Mouse (Mus musculus) bone marrow, adult 2 months (tissue): ENCODE results near the gene Reps2.

ENCODE experiments used
- CTCF ChIP-seq: fragments of 200-500 bp; IDR thresholded peaks from 2 replicates; pipeline ENCODE4 v1.5.1; 2011; ENCODE audit warnings: low read length, control low read depth; ENCODE audit not compliant: control insufficient read depth, insufficient read depth
- POLR2A ChIP-seq: fragments of 200-500 bp; IDR thresholded peaks from 2 replicates; pipeline ENCODE4 v1.6.1; 2011; ENCODE audit warnings: low read depth, mild to moderate bottlenecking, control low read depth, low read length, borderline replicate concordance; ENCODE audit not compliant: control insufficient read depth

- TF ChIP-seq CTCF (no peak), POLR2A (no peak)
Observed at GRCm38 (mm10) chrX:162407291-162407690, 236.2 kb downstream of the Reps2 start.
